In genomic region chr1:138289455-138290425, GRCm38 (mm10) we compare ENCODE assay signal across 14 mouse cellular contexts. TPM values are rescaled to one million over a fixed set of nuclear protein-coding genes. Genes with fewer than 3 reads are reported as not detected.
DNase-seq lines count a peak whose midpoint lies in the region; ATAC-seq and TF ChIP-seq lines count a peak whose summit lies in the region.
"Had no signal": no experiment of that assay in that cellular context is flagged by ENCODE, and none has a peak within 500 bp of the region (broad histone marks: within the 10 kb centered on the region; RNA-seq: fewer than 3 reads in every experiment).

No protein-coding gene starts in this region.

- TF ChIP-seq CTCF in left cerebral cortex, adult 2 months (IDR thresholded peaks at IDR 0.05) = no peak

- intact Hi-C loops in left cerebral cortex, adult 2 months (cut with DNase I) = loop anchor here (1.0 kb wide), 1 partner anchor 140 kb away; no protein-coding TSS in a partner anchor

- no peak overlapping the region for H3K4me3 ChIP-seq in left cerebral cortex, adult 2 months
- no peak overlapping the region for H3K4me3 ChIP-seq in forebrain, embryonic 16.5 days (replicated peaks; ENCODE audit: low read length)
- H3K4me3 ChIP-seq: limb, embryonic 15.5 days had no signal

- no peaks in the 10 kb centered on the region for H3K27me3 ChIP-seq in forebrain, embryonic 16.5 days (replicated peaks; ENCODE audit: control insufficient read depth, insufficient read depth, low read length)
- H3K27me3 ChIP-seq: limb, embryonic 15.5 days had no signal

- DNase-seq in left cerebral cortex, adult 9 months (ENCODE audit: low spot score in 2 of 2) = peak; percentile 20 to 39
- DNase-seq in left cerebral cortex, adult 2 months (ENCODE audit: extremely low spot score in 1 of 2, low spot score in 2 of 2) = no peak
- DNase-seq in 416B (ENCODE audit: low read depth) = peak; percentile 46
- DNase-seq in c-Kit-positive CD71-positive TER-119-positive erythroid progenitor cells, embryonic 14.5 days (ENCODE audit: low spot score) = no peak
- DNase-seq in gastrocnemius, postnatal 25 days = no peak
- DNase-seq: adrenal gland, postnatal 36 days; cerebellum, postnatal 36 days had no signal

- H3K36me3 ChIP-seq in forebrain, embryonic 16.5 days (ENCODE audit: control insufficient read depth, insufficient read depth) = no peaks in the 10 kb centered on the region
- H3K36me3 ChIP-seq: limb, embryonic 15.5 days had no signal

- no peak overlapping the region for H3K9ac ChIP-seq in forebrain, embryonic 16.5 days (replicated peaks; ENCODE audit: low read depth, low read length)
- H3K9ac ChIP-seq: limb, embryonic 15.5 days had no signal

- WGBS in forebrain, embryonic 16.5 days = 34% methylated on average over 7 of the region's 7 CpGs

- H3K9me3 ChIP-seq in forebrain, embryonic 16.5 days (ENCODE audit: control insufficient read depth, low read length) = no peaks in the 10 kb centered on the region
- H3K9me3 ChIP-seq: limb, embryonic 15.5 days had no signal

- ATAC-seq in CD4-positive, CD25-positive, alpha-beta regulatory T cell, adult 4 months = peak; percentile 68
- ATAC-seq in forebrain, embryonic 16.5 days = peak; percentile 82

- no peak overlapping the region for H3K27ac ChIP-seq in left cerebral cortex, adult 2 months
- H3K27ac ChIP-seq in forebrain, embryonic 16.5 days (ENCODE audit: low read length) = peak overlapping the region; percentile 31; the same call in 1 of the 2 replicates
- H3K27ac ChIP-seq: limb, embryonic 15.5 days had no signal

- H3K4me2 ChIP-seq in forebrain, embryonic 16.5 days (ENCODE audit: low read length) = no peak overlapping the region
- H3K4me2 ChIP-seq: limb, embryonic 15.5 days had no signal

- H3K4me1 ChIP-seq in forebrain, embryonic 16.5 days (replicated peaks; ENCODE audit: control insufficient read depth, insufficient read depth, low read length) = peaks cover 11% of the 10 kb centered on the region
- H3K4me1 ChIP-seq: limb, embryonic 15.5 days had no signal

RNA-seq across cellular contexts. Expression of gene Atp6v1g3, which starts 16.2 kb away (rescaled TPM):
- total RNA-seq in left cerebral cortex, adult 2 months (2021) = not detected
- polyA plus RNA-seq in CD4-positive, CD25-positive, alpha-beta regulatory T cell, adult 4 months (2017; shearing (Covaris generic)) = under 1 TPM; 0.28 to 0.96 TPM
- not detected in 2 replicates for polyA plus RNA-seq in forebrain, embryonic 16.5 days (2015; fragmentation: Nextera tagmentation; extraction: Ambion mirVana)
- total RNA-seq in gastrocnemius, postnatal 25 days (2021) = not detected
- total RNA-seq: adrenal gland, postnatal 36 days; granulocyte monocyte progenitor cell, adult 5-6 weeks; heart, postnatal 25 days had no signal
- polyA plus RNA-seq: intestine, embryonic 14.5 days; large intestine, adult 2 months had no signal

Comparison
In these comparisons a context has a peak if more than half of its experiments do, and no peak if none do; other contexts are left out.
1. DNase-seq: peak in left cerebral cortex, adult 9 months (2 of 2) and 416B (single experiment); none in left cerebral cortex, adult 2 months (0 of 2), c-Kit-positive CD71-positive TER-119-positive erythroid progenitor cells, embryonic 14.5 days (single experiment) and gastrocnemius, postnatal 25 days (single experiment).